Mouse (Mus musculus) stomach, postnatal 0 days (tissue): ENCODE results near the gene Crygs.

ENCODE experiments used
- CTCF ChIP-seq: IDR thresholded peaks from 2 replicates; pipeline ENCODE4 v1.5.1; 2016; ENCODE audit warnings: antibody characterized with exemption, low read depth, mild to moderate bottlenecking, moderate library complexity
- EP300 ChIP-seq: optimal IDR thresholded peaks from 2 replicates; pipeline ENCODE3; 2016; ENCODE audit warnings: antibody characterized with exemption

DNA sequence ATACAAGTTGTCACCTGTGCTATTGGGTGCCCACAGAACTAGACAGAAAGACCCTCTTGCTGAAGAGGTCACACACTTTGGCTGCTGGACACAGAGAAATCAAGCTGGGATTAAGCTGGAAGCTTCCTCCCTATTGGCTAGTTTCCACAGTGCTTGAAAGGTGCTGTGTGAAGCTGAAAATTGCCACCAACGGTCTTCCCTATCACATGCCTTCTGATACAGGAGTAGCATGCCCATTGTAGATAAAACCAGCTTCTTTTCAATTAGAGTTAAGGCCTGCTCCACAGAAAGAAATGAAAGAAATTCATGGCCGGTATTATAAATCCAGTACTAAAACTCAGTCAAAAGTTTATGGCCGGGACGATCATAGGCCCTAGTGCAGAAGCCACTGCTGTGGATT, 41.3 kb upstream of the Crygs start:
- TF ChIP-seq CTCF (no peak), EP300 (no peak)
